Mouse (Mus musculus): ENCODE measurements around the gene Il2rb.

Il2rb gene

GRCm38 (mm10) chr15:78533346-78533835 lies 38.3 kb upstream of the Il2rb start:
- Histone ChIP-seq H3K27me3 (ENCODE audit: insufficient read depth, low read length) (peaks cover 4% of the 10 kb centered on the region), H3K4me1 (replicated peaks; ENCODE audit: low read depth, low read length) (peaks cover 35% of the 10 kb centered on the region), H3K4me3 (replicated peaks; ENCODE audit: low read length) (no peak overlapping the region), H3K9me3 (ENCODE audit: low read length) (peaks cover 7% of the 10 kb centered on the region; the same call in 1 of the 2 replicates), H3K36me3 (ENCODE audit: insufficient read depth, low read length) (no peaks in the 10 kb centered on the region)
- TF ChIP-seq NANOG (IDR thresholded peaks at IDR 0.05; ENCODE audit: borderline replicate concordance, low read length) = no peak
- no peak for TF ChIP-seq CTCF (conservative IDR thresholded peaks at IDR 0.05; ENCODE audit: low read length)
- TF ChIP-seq POU5F1 (IDR thresholded peaks at IDR 0.05; ENCODE audit: borderline replicate concordance, low read length) = no peak

DNA sequence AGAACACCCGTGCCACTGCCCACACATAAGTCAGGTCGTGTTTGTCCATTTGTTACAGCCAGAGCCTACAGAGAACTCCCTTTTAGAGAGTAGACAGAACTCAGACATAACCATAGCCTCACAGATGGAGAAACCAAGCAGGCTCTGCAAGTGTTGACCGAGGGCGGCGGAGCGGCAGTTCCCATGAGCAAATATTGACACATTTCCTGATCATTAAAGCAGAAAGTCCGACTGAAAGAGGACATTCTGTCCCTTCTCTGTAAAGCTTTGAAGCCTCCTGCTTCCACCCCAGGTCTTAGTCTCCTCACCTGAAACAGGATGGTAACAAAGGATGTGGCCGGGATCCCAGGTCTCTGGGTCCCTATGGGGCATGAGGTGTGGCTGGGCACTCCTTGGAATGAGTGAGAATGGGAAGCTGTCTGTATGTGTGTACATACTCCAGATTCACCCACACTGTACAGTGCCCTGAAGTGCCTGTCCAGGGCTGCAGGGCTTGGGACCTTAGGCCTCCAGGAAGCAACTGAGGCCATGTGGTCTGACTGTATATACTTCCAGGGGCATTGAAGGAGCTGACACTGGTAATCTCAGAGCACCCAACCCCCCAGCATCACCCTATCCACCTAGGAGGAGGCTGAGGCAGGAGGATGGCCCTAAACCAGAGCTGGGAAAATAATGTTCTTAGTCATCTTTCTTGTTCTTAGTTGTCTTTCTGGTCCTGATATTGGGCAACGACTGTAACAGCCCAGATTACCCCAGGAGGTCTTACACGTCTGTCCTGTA lies 37.7 kb upstream of the Il2rb start:
- Histone ChIP-seq H3K4me1 (replicated peaks; ENCODE audit: low read depth, low read length) (peaks cover 35% of the 10 kb centered on the region), H3K9me3 (ENCODE audit: low read length) (peaks cover 7% of the 10 kb centered on the region; the same call in 1 of the 2 replicates), H3K36me3 (ENCODE audit: insufficient read depth, low read length) (no peaks in the 10 kb centered on the region), H3K4me3 (replicated peaks; ENCODE audit: low read length) (no peak overlapping the region), H3K27me3 (ENCODE audit: insufficient read depth, low read length) (peaks cover 3% of the 10 kb centered on the region)
- no peak for TF ChIP-seq POU5F1 (IDR thresholded peaks at IDR 0.05; ENCODE audit: borderline replicate concordance, low read length)
- no peak for TF ChIP-seq NANOG (IDR thresholded peaks at IDR 0.05; ENCODE audit: borderline replicate concordance, low read length)
- TF ChIP-seq CTCF (conservative IDR thresholded peaks at IDR 0.05; ENCODE audit: low read length) = no peak

DNA sequence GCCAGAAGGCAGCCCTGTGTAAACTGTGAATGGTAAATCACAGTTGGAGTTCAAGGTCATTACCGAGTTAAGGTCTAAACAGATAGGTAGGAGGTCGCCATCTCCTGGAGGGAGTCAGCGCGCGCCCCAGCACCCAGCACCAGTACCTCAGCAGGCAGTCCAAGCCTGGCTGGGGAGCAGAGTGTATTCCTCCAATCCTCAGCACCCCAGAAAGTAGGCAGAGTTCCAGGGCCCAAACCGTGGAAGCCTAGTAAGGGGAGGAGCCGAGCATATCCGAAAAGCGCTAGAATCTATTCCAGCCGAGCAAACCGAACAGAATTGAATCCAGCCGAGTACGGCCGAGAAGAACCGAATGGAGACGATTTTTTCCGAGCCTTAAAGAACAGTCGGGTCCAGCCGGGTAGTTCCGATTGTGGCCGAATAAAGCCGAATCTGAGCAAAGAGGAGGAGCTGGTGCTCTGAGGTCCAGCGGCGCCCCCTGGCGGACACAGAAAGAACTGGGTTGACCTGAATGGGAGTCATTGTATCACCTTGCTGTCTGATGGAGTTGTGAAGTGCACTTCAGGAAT lies 36.9 kb upstream of the Il2rb start:
- Histone ChIP-seq H3K4me1 (replicated peaks; ENCODE audit: low read depth, low read length) (peaks cover 33% of the 10 kb centered on the region), H3K36me3 (ENCODE audit: insufficient read depth, low read length) (no peaks in the 10 kb centered on the region), H3K9me3 (ENCODE audit: low read length) (peaks cover 7% of the 10 kb centered on the region; the same call in 1 of the 2 replicates), H3K27me3 (ENCODE audit: insufficient read depth, low read length) (peaks cover 3% of the 10 kb centered on the region), H3K4me3 (replicated peaks; ENCODE audit: low read length) (peak overlapping the region; percentile 69)
- peak; percentile 81 for TF ChIP-seq CTCF (conservative IDR thresholded peaks at IDR 0.05; ENCODE audit: low read length)
- no peak for TF ChIP-seq POU5F1 (IDR thresholded peaks at IDR 0.05; ENCODE audit: borderline replicate concordance, low read length)

DNA sequence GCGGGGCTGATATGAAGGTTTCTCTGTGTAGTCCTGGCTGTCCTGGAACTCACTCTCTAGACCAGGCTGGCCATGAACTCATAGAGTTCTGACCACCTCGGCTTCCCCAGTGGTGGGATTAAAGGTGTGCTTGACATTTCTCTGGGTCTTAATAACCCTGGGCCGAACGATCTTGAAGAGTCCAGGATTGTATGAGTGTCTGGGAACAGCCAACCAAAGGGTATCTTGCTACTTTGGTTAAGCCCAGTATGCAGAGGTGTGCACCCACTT lies 36.3 kb upstream of the Il2rb start:
- Histone ChIP-seq H3K4me1 (replicated peaks; ENCODE audit: low read depth, low read length) (peaks cover 28% of the 10 kb centered on the region), H3K27me3 (ENCODE audit: insufficient read depth, low read length) (peaks cover 3% of the 10 kb centered on the region), H3K4me3 (replicated peaks; ENCODE audit: low read length) (peak overlapping the region; percentile 69), H3K36me3 (ENCODE audit: insufficient read depth, low read length) (no peaks in the 10 kb centered on the region), H3K9me3 (ENCODE audit: low read length) (peaks cover 7% of the 10 kb centered on the region; the same call in 1 of the 2 replicates)
- TF ChIP-seq CTCF (conservative IDR thresholded peaks at IDR 0.05; ENCODE audit: low read length) (no peak), POU5F1 (IDR thresholded peaks at IDR 0.05; ENCODE audit: borderline replicate concordance, low read length) (no peak), NANOG (IDR thresholded peaks at IDR 0.05; ENCODE audit: borderline replicate concordance, low read length) (no peak)

DNA sequence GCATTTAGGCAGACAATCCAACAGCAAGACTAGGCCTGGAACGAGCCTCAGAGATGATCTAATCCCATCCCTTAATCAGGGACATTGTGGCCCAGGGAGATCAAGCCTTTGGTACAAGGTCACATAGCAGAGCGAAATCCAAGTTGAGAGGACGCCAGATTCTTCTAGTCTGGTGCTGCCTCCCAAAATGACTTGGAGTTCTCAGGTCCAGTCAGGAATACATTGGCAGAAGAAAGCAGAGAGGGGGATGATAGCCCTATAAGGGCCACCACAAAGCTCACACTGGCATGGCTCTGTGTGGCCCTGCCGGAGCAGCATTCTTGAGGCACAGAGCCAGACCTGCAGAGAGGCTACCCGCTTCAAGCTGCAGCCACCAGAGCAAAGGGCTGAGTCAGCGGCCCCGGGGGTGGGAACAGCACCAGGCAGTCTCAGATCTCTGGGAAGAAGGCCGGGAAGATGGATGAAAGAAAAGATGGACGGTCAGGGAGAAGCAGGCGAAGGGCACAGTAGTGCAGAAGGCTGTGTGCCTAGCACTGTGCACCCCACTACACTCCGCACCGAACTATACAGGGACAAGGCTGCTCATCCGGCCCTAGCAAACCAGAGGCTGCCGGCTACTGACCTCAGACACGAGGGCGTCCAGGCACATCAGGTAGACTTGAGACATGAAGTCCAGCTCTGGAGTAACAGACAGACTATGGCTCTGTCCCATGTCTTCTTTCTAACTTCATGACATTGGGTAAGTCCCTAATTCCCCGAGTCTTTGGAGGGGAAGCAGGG lies 35.8 kb upstream of the Il2rb start, which contains the start of gene C1qtnf6:
Gene C1qtnf6 (minus strand): TSS at position 746 of the 780 bp plus-strand sequence.
- H3K36me3 ChIP-seq (ENCODE audit: insufficient read depth, low read length) = no peaks in the 10 kb centered on the region
- H3K4me1 ChIP-seq (replicated peaks; ENCODE audit: low read depth, low read length) = peaks cover 25% of the 10 kb centered on the region
- peaks cover 7% of the 10 kb centered on the region; the same call in 1 of the 2 replicates for H3K9me3 ChIP-seq (ENCODE audit: low read length)
- TF ChIP-seq POU5F1 (IDR thresholded peaks at IDR 0.05; ENCODE audit: borderline replicate concordance, low read length) (no peak), CTCF (conservative IDR thresholded peaks at IDR 0.05; ENCODE audit: low read length) (no peak), NANOG (IDR thresholded peaks at IDR 0.05; ENCODE audit: borderline replicate concordance, low read length) (no peak)
- H3K27me3 ChIP-seq (ENCODE audit: insufficient read depth, low read length) = peaks cover 5% of the 10 kb centered on the region
- H3K4me3 ChIP-seq (replicated peaks; ENCODE audit: low read length) = peak within 1 kb of the TSS; percentile 69

GRCm38 (mm10) chr15:78530141-78530540 lies 35.1 kb upstream of the Il2rb start:
- Histone ChIP-seq H3K9me3 (ENCODE audit: low read length) (peaks cover 7% of the 10 kb centered on the region; the same call in 1 of the 2 replicates), H3K4me1 (replicated peaks; ENCODE audit: low read depth, low read length) (peaks cover 27% of the 10 kb centered on the region), H3K27me3 (ENCODE audit: insufficient read depth, low read length) (peaks cover 9% of the 10 kb centered on the region), H3K36me3 (ENCODE audit: insufficient read depth, low read length) (no peaks in the 10 kb centered on the region), H3K4me3 (replicated peaks; ENCODE audit: low read length) (no peak overlapping the region)
- TF ChIP-seq CTCF (conservative IDR thresholded peaks at IDR 0.05; ENCODE audit: low read length) = no peak
- no peak for TF ChIP-seq NANOG (IDR thresholded peaks at IDR 0.05; ENCODE audit: borderline replicate concordance, low read length)
- no peak for TF ChIP-seq POU5F1 (IDR thresholded peaks at IDR 0.05; ENCODE audit: borderline replicate concordance, low read length)

- peaks cover 31% of the 10 kb centered on the region for H3K4me1 ChIP-seq (replicated peaks; ENCODE audit: low read depth, low read length)
- H3K36me3 ChIP-seq (ENCODE audit: insufficient read depth, low read length) = no peaks in the 10 kb centered on the region
- TF ChIP-seq NANOG (IDR thresholded peaks at IDR 0.05; ENCODE audit: borderline replicate concordance, low read length) (no peak), POU5F1 (IDR thresholded peaks at IDR 0.05; ENCODE audit: borderline replicate concordance, low read length) (no peak), CTCF (conservative IDR thresholded peaks at IDR 0.05; ENCODE audit: low read length) (no peak)
- peaks cover 12% of the 10 kb centered on the region for H3K27me3 ChIP-seq (ENCODE audit: insufficient read depth, low read length)
- H3K4me3 ChIP-seq (replicated peaks; ENCODE audit: low read length) = peak overlapping the region; percentile 32; the same call in 1 of the 2 replicates
- peaks cover 7% of the 10 kb centered on the region; the same call in 1 of the 2 replicates for H3K9me3 ChIP-seq (ENCODE audit: low read length)
Observed at GRCm38 (mm10) chr15:78529428-78529990, 34.4 kb upstream of the Il2rb start.

Data from E14TG2a.4 (cell line).